Mouse (Mus musculus) frontal cortex, adult 2 months (tissue): ENCODE measurements around the gene Tmem41b. TPM values are rescaled to one million over a fixed set of nuclear protein-coding genes. Genes with fewer than 3 reads are reported as not detected.
"Not testable (repeated sequence)": the region's sequence is repeated elsewhere in the genome, so short reads cannot be mapped to it uniquely, and the experiment has no call there.

Experiments
- DNase-seq, 2 experiments: peaks; one replicate each; pipeline ENCODE4 v3.0.0; 2022; ENCODE audit warnings: low spot score in 1 of 2; ENCODE audit errors: extremely low spot score in 1 of 2
- polyA plus RNA-seq: library from polyadenylated mRNA; depleted of rRNA; stranded (reverse); fragments of >200 nt; gene quantifications from 2 replicates; pipeline ENCODE4 v1.2.3, GENCODE M21; 2012

The Tmem41b gene
- polyA plus RNA-seq, 1 experiment, result 42.3 TPM

GRCm38 (mm10) chr7:109984608-109985007, 2.1 kb downstream of the Tmem41b start:
- not testable (repeated sequence) for DNase-seq

- DNase-seq, result not testable (repeated sequence)
Observed at GRCm38 (mm10) chr7:109977131-109977530, 9.6 kb downstream of the Tmem41b start.

GRCm38 (mm10) chr7:109975966-109976715, 10.6 kb downstream of the Tmem41b start:
- DNase-seq, result no peak

- DNase-seq, result no peak
Observed at GRCm38 (mm10) chr7:109969542-109969941, 17.2 kb downstream of the Tmem41b start.

GRCm38 (mm10) chr7:109968924-109969450, 17.7 kb downstream of the Tmem41b start:
- DNase-seq, result no peak

GRCm38 (mm10) chr7:109967805-109968579, 18.7 kb downstream of the Tmem41b start:
- peak; percentile 41 to 57 for DNase-seq

GRCm38 (mm10) chr7:109965658-109966057, 21.1 kb downstream of the Tmem41b start:
- DNase-seq, result no peak

GRCm38 (mm10) chr7:109963707-109964106, 23.0 kb downstream of the Tmem41b start:
- no peak for DNase-seq

- DNase-seq, result no peak
Observed at GRCm38 (mm10) chr7:109962596-109962995, 24.1 kb downstream of the Tmem41b start.

GRCm38 (mm10) chr7:109961570-109961969, 25.2 kb downstream of the Tmem41b start:
- DNase-seq, result no peak

- no peak for DNase-seq
Observed at GRCm38 (mm10) chr7:109960613-109961154, 26.0 kb downstream of the Tmem41b start.

- DNase-seq, result peak; percentile 53 to 74
Observed at GRCm38 (mm10) chr7:109959716-109960612, 26.8 kb downstream of the Tmem41b start, which contains the start of gene Dennd5a. Dennd5a (minus strand) TSS chr7:109960470.

GRCm38 (mm10) chr7:109958843-109959715, 27.6 kb downstream of the Tmem41b start:
- no peak for DNase-seq

GRCm38 (mm10) chr7:109957996-109958789, 28.5 kb downstream of the Tmem41b start:
- DNase-seq, result no peak

- no peak for DNase-seq
Observed at GRCm38 (mm10) chr7:109954622-109955401, 31.9 kb downstream of the Tmem41b start.

- no peak for DNase-seq
Observed at GRCm38 (mm10) chr7:109951297-109951696, 35.4 kb downstream of the Tmem41b start.

GRCm38 (mm10) chr7:109944421-109945034, 42.2 kb downstream of the Tmem41b start:
- DNase-seq, result no peak
